Mouse (Mus musculus): ENCODE data around the gene Kif5a. TPM values are rescaled to one million over a fixed set of nuclear protein-coding genes. Genes with fewer than 3 reads are reported as not detected.

Gene Kif5a
- polyA plus RNA-seq (2014; fragmentation: Illumina TruSeq; extraction: RNeasy Lipid Tissue Mini Kit (QIAGEN cat#74804); ENCODE audit: low read depth, low replicate concordance): 0.89 TPM

DNA sequence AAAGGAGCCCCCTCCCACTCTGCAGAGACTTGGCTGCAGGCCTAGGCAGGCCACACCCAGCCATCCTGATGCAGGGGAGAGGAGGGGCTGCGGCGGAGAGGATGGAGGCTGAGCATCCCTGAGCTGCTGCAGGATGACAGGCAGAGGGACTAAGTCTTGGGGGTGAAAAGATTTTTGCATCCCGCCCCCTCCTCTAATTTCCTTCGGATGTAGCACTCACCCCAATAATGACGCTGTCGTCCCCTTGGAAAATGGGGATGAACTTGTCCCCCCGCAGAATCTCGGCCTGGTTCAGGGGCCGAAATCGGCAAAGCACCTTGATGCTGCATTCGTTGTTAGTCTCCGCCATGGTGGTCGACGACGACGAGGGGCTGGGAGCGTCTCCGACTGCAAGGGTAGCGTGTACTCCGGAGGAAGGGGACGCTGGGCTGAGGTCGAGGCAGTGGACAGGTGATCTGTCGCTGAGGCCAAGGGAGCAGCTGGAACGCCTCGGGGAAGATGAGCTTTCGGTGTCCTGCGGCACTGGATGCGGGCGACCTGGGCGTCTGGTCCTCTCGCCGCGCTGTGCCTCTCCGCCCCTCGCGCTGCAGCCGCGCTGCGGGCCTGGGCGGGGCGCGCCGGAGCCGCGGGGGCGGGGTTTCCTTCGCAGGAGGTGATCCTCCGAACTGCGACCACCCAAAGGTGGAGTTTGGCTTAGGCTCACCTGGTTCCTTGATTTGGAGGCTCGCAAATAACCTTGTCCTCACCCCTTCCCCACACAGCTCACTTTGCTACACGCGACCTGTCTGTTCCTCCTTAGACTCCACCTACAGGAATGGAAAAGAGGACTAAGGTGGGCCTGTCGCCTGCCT, at the start of gene Kif5a:
Kif5a (minus strand) TSS at position 801 of the 851 bp plus-strand sequence.

DNA sequence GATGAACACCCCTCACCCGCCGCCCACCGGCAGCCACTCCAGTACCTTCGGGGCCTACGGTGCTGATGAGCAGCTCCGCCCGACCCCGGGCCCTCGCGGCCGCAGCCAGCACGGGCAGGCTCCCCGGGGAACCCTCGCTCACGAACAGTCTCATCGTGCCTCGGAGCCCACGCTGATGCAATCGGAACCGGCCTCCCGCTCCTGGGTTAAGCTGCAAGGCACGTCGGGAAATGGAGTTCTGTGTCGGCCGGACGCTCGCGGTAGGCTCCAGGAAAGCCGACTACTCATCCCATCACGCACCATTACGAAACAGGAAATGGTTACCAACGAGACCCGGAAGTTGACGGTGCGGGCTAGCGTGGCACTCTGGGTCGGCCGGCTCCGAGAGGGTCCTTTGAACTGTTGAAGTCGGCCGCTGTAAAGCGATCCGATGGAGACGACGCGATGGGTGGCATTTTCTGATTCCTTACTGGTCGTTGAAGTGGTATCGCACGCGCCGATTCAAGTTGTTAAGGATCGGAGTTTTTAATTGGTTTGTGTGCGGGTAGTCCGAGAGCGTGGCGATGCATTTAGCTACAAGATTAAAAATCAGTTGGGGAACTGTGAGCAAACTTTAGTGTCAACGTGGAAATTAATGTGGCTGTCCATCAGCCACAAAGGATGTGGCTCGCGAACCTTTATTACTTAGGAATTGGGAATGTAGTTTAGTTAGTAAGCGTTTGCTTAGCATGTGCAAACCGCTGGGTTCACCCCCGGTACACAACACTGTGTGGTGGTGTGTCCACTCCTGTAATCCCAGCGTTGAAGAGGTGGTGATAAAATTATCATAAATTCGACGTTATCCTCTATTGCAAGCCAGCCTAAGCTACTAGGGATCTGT, 48.6 kb upstream of the Kif5a start, which contains the start of gene Mars:
Mars (minus strand) TSS at position 311 of the 880 bp plus-strand sequence.

DNA sequence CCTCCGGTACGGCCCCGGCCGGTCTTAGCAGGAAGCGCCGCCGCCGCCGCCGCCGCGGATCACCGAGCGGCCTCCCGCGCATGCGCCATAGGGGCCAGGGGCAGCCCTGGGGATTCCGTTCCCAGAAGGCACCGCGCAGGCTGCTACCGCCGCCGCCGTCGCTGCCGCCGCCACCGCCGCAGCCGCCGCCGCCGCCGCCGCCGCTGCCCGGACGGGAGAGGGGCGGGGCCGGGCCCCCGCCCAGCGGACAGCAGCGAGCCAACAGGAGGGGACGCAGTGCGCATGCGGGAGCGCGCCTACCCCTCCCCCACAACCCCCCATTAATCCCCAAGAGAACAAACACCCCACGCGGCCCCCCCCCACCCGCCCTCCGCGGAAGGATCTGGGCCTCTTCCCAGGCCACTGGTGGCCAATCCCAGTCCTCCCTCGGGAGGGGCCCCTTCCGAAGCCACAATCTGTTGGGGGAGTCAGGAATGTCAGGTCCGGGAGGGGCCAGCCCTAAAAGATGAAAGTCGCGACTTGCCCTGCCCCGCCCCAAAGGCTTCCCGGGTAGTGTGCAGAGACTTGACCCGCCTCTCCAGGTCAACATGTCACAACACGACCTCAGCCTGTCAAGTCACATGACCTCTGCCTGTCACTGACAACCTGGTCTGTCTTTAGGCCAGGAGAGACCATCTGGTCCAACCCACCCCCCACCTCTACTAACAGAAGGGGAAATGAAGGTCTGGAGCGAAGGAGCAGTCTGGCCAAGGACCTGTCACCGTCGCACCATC, 25.8 kb upstream of the Kif5a start, which contains the start of gene Mbd6:
Mbd6 (minus strand) TSS at position 219 of the 773 bp plus-strand sequence.

DNA sequence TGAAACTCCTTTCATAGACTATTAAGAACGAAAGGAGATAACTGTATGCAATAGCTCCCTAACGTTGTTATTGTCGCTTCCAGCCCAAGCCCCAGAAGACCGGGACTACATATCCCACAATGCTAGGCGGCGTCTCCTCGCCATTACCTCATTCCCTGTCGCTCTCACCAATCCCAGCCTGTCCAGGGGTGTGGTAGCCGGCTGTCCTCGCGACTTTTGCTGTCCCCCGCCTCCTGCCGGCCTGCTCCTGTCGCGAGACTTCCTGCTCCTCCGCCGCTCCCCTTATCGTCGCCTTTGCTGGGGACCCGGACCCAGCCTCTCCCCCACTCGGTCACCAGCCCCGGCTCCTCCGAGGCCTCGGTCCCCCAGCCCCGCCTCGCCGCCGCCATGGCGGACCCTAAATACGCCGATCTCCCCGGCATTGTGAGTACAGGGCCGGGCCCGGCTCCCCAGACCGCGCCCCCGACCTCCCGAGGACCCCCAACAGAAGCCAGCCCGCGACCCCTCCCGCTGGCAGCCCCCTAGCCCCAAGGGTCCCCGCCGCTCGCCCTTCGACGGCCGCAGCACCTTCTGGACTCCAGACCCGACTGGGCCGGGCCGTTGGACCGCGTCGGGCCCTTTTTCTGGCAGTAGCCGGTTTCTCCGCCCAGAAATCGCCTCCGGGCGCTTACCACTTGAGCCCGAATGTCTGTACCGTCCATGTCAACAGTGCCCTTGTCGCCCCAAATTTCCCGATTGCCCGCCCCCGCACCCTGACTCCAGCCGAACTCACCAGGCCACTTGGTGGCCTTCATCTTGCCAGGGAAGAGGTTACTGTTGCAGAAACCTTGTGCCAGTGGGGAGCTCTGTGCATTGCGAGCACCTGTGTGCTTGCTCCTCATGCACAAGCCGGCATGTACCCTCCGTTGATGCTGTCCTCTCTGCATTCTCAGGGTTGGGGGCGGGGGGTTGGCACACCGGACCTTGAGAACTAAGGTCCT, 3.3 kb upstream of the Kif5a start, which contains the start of gene Dctn2:
Dctn2 (plus strand) TSS at position 257 of the 980 bp plus-strand sequence.

DNA sequence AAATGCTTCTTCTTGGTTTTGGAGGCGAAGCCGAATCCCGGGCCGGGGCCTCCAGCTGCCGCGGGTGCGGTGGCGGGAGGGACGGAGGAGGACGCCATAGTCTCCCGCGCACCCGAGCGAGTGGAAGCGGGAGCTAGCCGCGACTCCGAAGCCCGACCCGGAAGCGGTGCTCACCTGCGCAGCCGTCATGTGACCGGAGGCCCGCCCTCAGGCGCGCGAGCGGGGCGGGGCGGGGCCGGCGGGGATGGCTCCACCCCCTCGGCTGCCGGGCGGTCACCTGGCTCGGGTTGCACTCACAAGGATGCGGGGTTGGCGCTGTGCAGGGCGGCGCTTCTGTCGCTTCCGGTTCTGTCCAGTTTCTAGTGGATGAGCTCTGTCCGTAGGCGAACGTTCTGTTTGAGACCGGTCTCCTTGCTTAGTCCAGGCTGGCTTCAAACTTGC, 51.7 kb downstream of the Kif5a start, which contains the start of gene Pip4k2c:
Pip4k2c (minus strand) TSS at position 172 of the 441 bp plus-strand sequence.

DNA sequence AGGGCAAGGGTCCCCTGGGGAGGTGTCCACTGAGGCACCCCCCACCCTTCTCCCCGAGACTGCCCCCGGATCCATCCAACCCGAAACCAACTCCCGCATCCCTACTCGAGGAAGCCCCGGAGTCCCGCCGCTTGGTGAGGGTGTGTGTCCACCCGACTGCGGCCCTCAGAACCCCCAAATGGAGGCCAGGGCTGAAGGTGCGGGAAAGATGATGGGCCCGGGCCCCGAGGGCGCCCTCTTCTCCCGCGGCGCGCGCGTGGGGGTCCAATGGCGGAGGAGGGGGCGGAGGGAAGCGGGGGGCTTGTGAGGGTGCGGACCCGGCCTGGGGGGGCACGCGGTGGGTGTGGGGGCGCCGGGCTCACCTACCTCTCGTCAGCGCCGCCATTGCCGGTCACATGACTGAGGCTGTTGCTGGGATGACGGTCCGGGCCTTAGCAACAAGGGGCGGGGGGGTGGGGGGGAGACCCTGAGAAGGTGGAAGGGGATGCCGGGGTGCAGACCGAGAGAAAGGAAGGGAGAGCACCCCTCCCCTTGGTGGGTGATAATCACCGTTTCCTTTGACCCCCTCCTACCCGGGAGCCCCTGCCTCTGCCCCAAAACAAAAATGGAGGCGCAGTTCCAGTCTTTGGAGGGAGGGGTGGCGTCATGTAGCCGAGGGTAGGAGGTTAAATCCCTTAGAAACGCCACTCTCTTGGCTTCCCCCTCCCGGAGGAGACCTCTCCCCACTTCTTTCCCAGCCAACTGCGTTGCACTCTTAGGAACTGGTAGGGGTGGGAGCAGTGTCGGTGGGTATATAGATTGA, 67.6 kb downstream of the Kif5a start, which contains the start of gene Dtx3:
Dtx3 (minus strand) TSS at position 401 of the 802 bp plus-strand sequence.

DNA sequence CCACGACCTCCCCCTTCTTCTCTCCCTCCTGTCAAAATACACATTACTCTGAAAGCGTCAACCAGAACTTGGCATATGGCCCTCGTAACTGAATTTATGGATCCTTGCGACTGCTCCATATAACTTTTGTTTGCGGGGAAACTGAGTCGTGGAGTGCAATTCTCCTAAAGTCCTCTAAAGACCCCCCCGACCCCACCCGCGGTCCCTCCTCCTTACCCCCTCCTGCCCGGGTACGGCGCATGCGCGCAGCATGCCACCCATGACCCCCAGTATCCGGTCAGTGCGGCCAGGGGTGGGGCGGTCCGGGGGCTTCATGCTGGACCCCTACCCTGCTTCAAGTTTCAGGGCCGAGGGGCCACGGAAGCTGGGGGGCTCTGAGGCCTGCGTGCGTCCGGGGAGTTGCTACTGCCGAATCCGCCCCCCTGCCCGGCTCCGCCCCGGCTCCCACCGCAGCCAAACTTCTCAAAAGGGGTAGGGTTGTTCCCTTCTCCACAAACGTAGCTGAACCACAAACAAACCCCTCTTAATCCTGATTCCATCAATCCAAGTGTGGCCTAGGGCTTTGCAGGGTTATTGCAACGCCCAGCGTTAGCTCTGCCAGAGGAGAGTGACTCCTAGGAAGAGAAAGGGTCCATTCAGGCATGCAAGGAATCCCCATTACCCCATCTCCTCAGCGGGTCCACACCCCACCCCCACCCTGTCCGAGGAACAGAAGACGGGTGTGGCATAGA, 73.3 kb downstream of the Kif5a start, which contains the start of gene Arhgef25:
Arhgef25 (minus strand) TSS at position 433 of the 731 bp plus-strand sequence.

DNA sequence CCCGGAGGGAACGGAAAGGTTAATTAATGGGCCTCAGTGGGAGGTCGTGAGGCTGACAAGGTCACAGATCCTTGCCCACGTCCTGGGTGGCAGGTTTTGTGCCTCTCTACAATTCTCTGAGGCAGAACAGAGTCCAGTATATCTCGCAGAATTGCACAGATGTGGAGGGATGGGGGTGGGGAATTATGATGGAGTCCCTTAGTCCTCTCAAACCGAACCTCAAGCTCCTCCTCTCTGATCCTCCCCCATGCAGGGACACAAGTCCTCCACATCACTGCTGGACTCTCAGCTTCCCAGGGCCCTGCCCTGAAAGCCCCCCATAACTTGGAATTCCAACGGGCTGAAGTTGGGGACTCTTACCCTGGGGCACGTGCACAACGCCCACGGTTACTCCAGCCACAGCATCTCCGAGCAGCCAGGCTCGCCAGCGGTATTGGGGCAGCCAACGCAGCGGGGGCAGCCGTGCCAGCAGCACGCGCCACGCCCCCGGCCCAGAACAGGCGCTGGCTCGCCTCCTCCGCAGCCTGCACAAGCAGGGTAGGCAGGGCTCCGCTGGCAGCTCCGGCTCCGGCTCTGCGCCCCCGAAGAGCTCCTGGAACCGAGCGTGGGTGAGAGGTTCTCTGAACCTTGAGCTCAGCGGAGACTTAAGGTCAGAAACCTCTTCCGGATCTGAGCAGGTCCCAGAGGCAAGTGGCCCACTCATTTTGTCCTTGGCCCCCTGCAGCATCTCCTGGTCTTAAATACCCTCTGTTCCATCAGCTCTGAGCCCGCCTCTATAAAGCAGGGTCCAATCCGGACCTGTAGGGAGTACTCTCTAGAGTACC, 83.1 kb downstream of the Kif5a start, which contains the start of gene Slc26a10:
Slc26a10 (minus strand) TSS at position 775 of the 824 bp plus-strand sequence.

Other genes starting within 250 kb of the Kif5a start
- gene Tsfm, start 232.5 kb downstream of the Kif5a start, polyA plus RNA-seq (2014; fragmentation: Illumina TruSeq; extraction: RNeasy Lipid Tissue Mini Kit (QIAGEN cat#74804); ENCODE audit: low read depth, low replicate concordance): 50.1 TPM
- gene Mettl1, start 221.9 kb downstream of the Kif5a start, polyA plus RNA-seq (2014; fragmentation: Illumina TruSeq; extraction: RNeasy Lipid Tissue Mini Kit (QIAGEN cat#74804); ENCODE audit: low read depth, low replicate concordance): 17.0 TPM
- gene Eef1akmt3, start 221.8 kb downstream of the Kif5a start, polyA plus RNA-seq (2014; fragmentation: Illumina TruSeq; extraction: RNeasy Lipid Tissue Mini Kit (QIAGEN cat#74804); ENCODE audit: low read depth, low replicate concordance): not detected
- not detected for gene Cyp27b1, start 215.1 kb downstream of the Kif5a start, polyA plus RNA-seq (2014; fragmentation: Illumina TruSeq; extraction: RNeasy Lipid Tissue Mini Kit (QIAGEN cat#74804); ENCODE audit: low read depth, low replicate concordance)
- gene March9, start 203.2 kb downstream of the Kif5a start, polyA plus RNA-seq (2014; fragmentation: Illumina TruSeq; extraction: RNeasy Lipid Tissue Mini Kit (QIAGEN cat#74804); ENCODE audit: low read depth, low replicate concordance): 3.0 TPM
- 104 TPM for gene Cdk4, start 199.8 kb downstream of the Kif5a start, polyA plus RNA-seq (2014; fragmentation: Illumina TruSeq; extraction: RNeasy Lipid Tissue Mini Kit (QIAGEN cat#74804); ENCODE audit: low read depth, low replicate concordance)
- 65.6 TPM for gene Tspan31, start 193.1 kb downstream of the Kif5a start, polyA plus RNA-seq (2014; fragmentation: Illumina TruSeq; extraction: RNeasy Lipid Tissue Mini Kit (QIAGEN cat#74804); ENCODE audit: low read depth, low replicate concordance)
- 2.9 TPM for gene Agap2, start 188.1 kb downstream of the Kif5a start, polyA plus RNA-seq (2014; fragmentation: Illumina TruSeq; extraction: RNeasy Lipid Tissue Mini Kit (QIAGEN cat#74804); ENCODE audit: low read depth, low replicate concordance)
- gene Os9, start 142.2 kb downstream of the Kif5a start, polyA plus RNA-seq (2014; fragmentation: Illumina TruSeq; extraction: RNeasy Lipid Tissue Mini Kit (QIAGEN cat#74804); ENCODE audit: low read depth, low replicate concordance): 36.6 TPM
- gene B4galnt1, start 98.1 kb downstream of the Kif5a start, polyA plus RNA-seq (2014; fragmentation: Illumina TruSeq; extraction: RNeasy Lipid Tissue Mini Kit (QIAGEN cat#74804); ENCODE audit: low read depth, low replicate concordance): 1.5 TPM
- gene Slc26a10, start 82.7 kb downstream of the Kif5a start, polyA plus RNA-seq (2014; fragmentation: Illumina TruSeq; extraction: RNeasy Lipid Tissue Mini Kit (QIAGEN cat#74804); ENCODE audit: low read depth, low replicate concordance): 26.9 TPM
- 23.2 TPM for gene Arhgef25, start 73.3 kb downstream of the Kif5a start, polyA plus RNA-seq (2014; fragmentation: Illumina TruSeq; extraction: RNeasy Lipid Tissue Mini Kit (QIAGEN cat#74804); ENCODE audit: low read depth, low replicate concordance)
- 53.5 TPM for gene Dtx3, start 67.6 kb downstream of the Kif5a start, polyA plus RNA-seq (2014; fragmentation: Illumina TruSeq; extraction: RNeasy Lipid Tissue Mini Kit (QIAGEN cat#74804); ENCODE audit: low read depth, low replicate concordance)
- 35.2 TPM for gene Pip4k2c, start 51.8 kb downstream of the Kif5a start, polyA plus RNA-seq (2014; fragmentation: Illumina TruSeq; extraction: RNeasy Lipid Tissue Mini Kit (QIAGEN cat#74804); ENCODE audit: low read depth, low replicate concordance)
- 139 TPM for gene Dctn2, start 3.0 kb upstream of the Kif5a start, polyA plus RNA-seq (2014; fragmentation: Illumina TruSeq; extraction: RNeasy Lipid Tissue Mini Kit (QIAGEN cat#74804); ENCODE audit: low read depth, low replicate concordance)
- 18.0 TPM for gene Mbd6, start 25.7 kb upstream of the Kif5a start, polyA plus RNA-seq (2014; fragmentation: Illumina TruSeq; extraction: RNeasy Lipid Tissue Mini Kit (QIAGEN cat#74804); ENCODE audit: low read depth, low replicate concordance)
- 49.6 TPM for gene Mars, start 48.4 kb upstream of the Kif5a start, polyA plus RNA-seq (2014; fragmentation: Illumina TruSeq; extraction: RNeasy Lipid Tissue Mini Kit (QIAGEN cat#74804); ENCODE audit: low read depth, low replicate concordance)
- gene Arhgap9, start 58.6 kb upstream of the Kif5a start, polyA plus RNA-seq (2014; fragmentation: Illumina TruSeq; extraction: RNeasy Lipid Tissue Mini Kit (QIAGEN cat#74804); ENCODE audit: low read depth, low replicate concordance): 2.8 TPM
- 1.3 TPM for gene Gli1, start 78.6 kb upstream of the Kif5a start, polyA plus RNA-seq (2014; fragmentation: Illumina TruSeq; extraction: RNeasy Lipid Tissue Mini Kit (QIAGEN cat#74804); ENCODE audit: low read depth, low replicate concordance)
- not detected for gene Inhbe, start 91.1 kb upstream of the Kif5a start, polyA plus RNA-seq (2014; fragmentation: Illumina TruSeq; extraction: RNeasy Lipid Tissue Mini Kit (QIAGEN cat#74804); ENCODE audit: low read depth, low replicate concordance)
- gene Inhbc, start 107.1 kb upstream of the Kif5a start, polyA plus RNA-seq (2014; fragmentation: Illumina TruSeq; extraction: RNeasy Lipid Tissue Mini Kit (QIAGEN cat#74804); ENCODE audit: low read depth, low replicate concordance): not detected
- gene R3hdm2, start 117.0 kb upstream of the Kif5a start, polyA plus RNA-seq (2014; fragmentation: Illumina TruSeq; extraction: RNeasy Lipid Tissue Mini Kit (QIAGEN cat#74804); ENCODE audit: low read depth, low replicate concordance): 142 TPM
- gene Stac3, start 238.3 kb upstream of the Kif5a start, polyA plus RNA-seq (2014; fragmentation: Illumina TruSeq; extraction: RNeasy Lipid Tissue Mini Kit (QIAGEN cat#74804); ENCODE audit: low read depth, low replicate concordance): 1.7 TPM

All from heart, adult 10 weeks (tissue).